Mouse (Mus musculus) B cell, adult 62 days (primary cell): ENCODE results near the gene Dram1. TPM values are rescaled to one million over a fixed set of nuclear protein-coding genes. Genes with fewer than 3 reads are reported as not detected.

Experiments used
- total RNA-seq: library from RNA; stranded (reverse); gene quantifications from 4 replicates; pipeline ENCODE4 v1.2.4, GENCODE M21; 2023

The Dram1 gene
- 0.27 to 1.3 TPM (median 0.62 TPM) in 4 replicates for total RNA-seq

DNA sequence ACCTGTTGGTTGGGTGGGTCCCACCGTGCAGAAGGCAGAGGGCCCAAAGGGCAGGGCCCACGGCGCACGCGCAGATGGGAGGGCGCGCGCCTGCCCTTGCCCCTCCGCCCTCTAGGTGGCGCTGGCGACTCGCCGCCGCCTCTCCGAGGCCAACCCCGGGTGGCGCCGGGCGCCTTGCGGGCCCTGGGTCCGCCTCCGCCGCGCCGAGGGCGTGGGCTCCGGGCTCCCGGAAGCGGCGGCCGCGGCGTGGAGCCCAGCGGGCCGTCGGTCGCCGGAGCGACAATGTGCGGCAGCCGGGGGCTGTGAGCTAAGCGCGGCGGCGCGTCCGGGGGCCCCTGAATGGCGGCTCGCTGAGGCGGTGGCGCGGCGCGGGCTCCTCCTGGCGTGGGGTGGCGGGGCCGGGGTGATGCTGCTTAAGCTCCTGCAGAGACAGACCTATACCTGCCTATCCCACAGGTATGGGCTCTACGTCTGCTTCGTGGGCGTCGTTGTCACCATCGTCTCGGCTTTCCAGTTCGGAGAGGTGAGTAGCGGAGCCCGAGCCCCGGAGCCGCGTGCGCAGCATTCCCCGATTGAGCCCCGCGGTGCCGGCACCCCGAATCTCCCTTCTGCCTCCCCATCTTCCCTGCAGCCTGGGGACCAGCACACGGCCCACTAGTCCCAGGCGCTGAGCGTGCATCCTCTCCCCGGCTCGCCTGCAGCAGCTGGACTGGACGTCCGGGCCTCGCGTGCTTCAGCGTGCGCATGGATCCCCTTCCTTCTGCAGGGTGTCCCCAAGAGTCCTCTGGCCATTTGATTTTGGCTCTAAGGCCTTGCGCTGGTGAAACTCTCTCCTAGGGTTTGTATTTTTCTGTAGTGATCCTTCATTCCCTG is at the start of gene Dram1, which contains the start of gene Gnptab:
Gene Dram1 (minus strand): TSS at position 68 of the 873 bp plus-strand sequence.
Gene Gnptab (plus strand): TSS at position 120 of the 873 bp plus-strand sequence.

Other genes with a start within 250 kb of the Dram1 start
- 0.36 to 2.3 TPM (median 0.80 TPM) in 4 replicates for gene Parpbp, start 232.1 kb downstream of the Dram1 start, total RNA-seq
- gene Nup37, start 232.1 kb downstream of the Dram1 start, total RNA-seq = 6.5 to 10.6 TPM (median 8.1 TPM) in 4 replicates
- 23.8 to 32.5 TPM (median 27.1 TPM) in 4 replicates for gene Washc3, start 178.0 kb downstream of the Dram1 start, total RNA-seq
- gene Gnptab, start 52 bp upstream of the Dram1 start, total RNA-seq = 44.1 to 51.4 TPM (median 46.1 TPM) in 4 replicates
- 0.51 to 0.66 TPM in 2 of 4 replicates, not detected in the others for gene Sycp3, start 80.5 kb upstream of the Dram1 start, total RNA-seq
- gene Chpt1, start 125.0 kb upstream of the Dram1 start, total RNA-seq = 2.7 to 5.8 TPM (median 4.5 TPM) in 4 replicates
- gene Mybpc1, start 226.1 kb upstream of the Dram1 start, total RNA-seq = 0.85 to 2.3 TPM (median 1.4 TPM) in 4 replicates